Mouse (Mus musculus): ENCODE data around the gene Fam83d. TPM values are rescaled to one million over a fixed set of nuclear protein-coding genes. Genes with fewer than 3 reads are reported as not detected.

Gene Fam83d
- polyA plus RNA-seq, 1 experiment from 2014 or later = 55.3 TPM

GRCm38 (mm10) chr2:158816239-158816638 is 48.3 kb downstream of the Fam83d start:
- no peaks in the 10 kb centered on the region for H3K4me1 ChIP-seq (replicated peaks)
- no peaks in the 10 kb centered on the region for H3K27me3 ChIP-seq
- WGBS = 90% methylated on average over 4 of the region's 4 CpGs
- no peaks in the 10 kb centered on the region for H3K9me3 ChIP-seq
- ATAC-seq (ENCODE audit: insufficient number of reproducible peaks, insufficient read depth, low FRiP score, low TSS enrichment, low read depth) = no peak
- no peak overlapping the region for H3K9ac ChIP-seq (replicated peaks)
- H3K4me3 ChIP-seq (replicated peaks) = no peak overlapping the region
- no peak overlapping the region for H3K4me2 ChIP-seq
- no peak overlapping the region for H3K27ac ChIP-seq
- H3K36me3 ChIP-seq = peaks cover 60% of the 10 kb centered on the region

DNA sequence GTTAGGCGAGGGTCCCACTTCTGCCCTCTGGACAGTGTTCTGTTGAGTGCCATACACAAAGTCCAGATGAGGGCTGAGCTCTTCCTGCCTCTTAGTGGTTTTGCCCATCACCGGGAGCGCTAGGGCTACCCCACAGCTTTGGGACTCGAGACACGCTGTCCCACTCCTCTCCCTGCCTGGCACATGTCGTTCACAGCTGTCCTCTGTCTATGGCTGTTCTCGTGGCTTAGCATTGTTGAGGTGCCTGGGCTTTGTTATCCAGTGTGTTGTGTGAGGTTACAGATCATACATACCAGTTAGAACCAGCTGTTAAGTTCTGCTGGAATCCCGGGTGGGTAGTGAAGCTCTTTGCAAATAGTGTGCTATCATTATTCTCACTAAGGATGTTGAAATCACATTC is 49.8 kb downstream of the Fam83d start:
- Histone ChIP-seq H3K36me3 (peaks cover 67% of the 10 kb centered on the region), H3K4me1 (replicated peaks) (no peaks in the 10 kb centered on the region), H3K4me3 (replicated peaks) (no peak overlapping the region), H3K4me2 (no peak overlapping the region), H3K27me3 (no peaks in the 10 kb centered on the region), H3K9me3 (no peaks in the 10 kb centered on the region), H3K9ac (replicated peaks) (no peak overlapping the region), H3K27ac (no peak overlapping the region)
- ATAC-seq (ENCODE audit: insufficient number of reproducible peaks, insufficient read depth, low FRiP score, low TSS enrichment, low read depth) = no peak
- WGBS = 90% methylated on average over 8 of the region's 8 CpGs

- Histone ChIP-seq H3K4me1 (replicated peaks) (no peaks in the 10 kb centered on the region), H3K4me2 (no peak overlapping the region), H3K4me3 (replicated peaks) (no peak overlapping the region), H3K27me3 (no peaks in the 10 kb centered on the region), H3K9ac (replicated peaks) (no peak overlapping the region), H3K9me3 (no peaks in the 10 kb centered on the region), H3K36me3 (peaks cover 83% of the 10 kb centered on the region), H3K27ac (no peak overlapping the region)
- ATAC-seq (ENCODE audit: insufficient number of reproducible peaks, insufficient read depth, low FRiP score, low TSS enrichment, low read depth) = no peak
- 88% methylated on average over 2 of the region's 2 CpGs for WGBS
These were observed 60.2 kb downstream of the Fam83d start for GRCm38 (mm10) chr2:158828124-158828523.

GRCm38 (mm10) chr2:158829746-158830145 is 61.9 kb downstream of the Fam83d start:
- Histone ChIP-seq H3K36me3 (peaks cover 88% of the 10 kb centered on the region), H3K4me1 (replicated peaks) (no peaks in the 10 kb centered on the region), H3K27me3 (no peaks in the 10 kb centered on the region), H3K27ac (no peak overlapping the region), H3K9ac (replicated peaks) (no peak overlapping the region), H3K4me3 (replicated peaks) (no peak overlapping the region), H3K9me3 (no peaks in the 10 kb centered on the region), H3K4me2 (no peak overlapping the region)
- no peak for ATAC-seq (ENCODE audit: insufficient number of reproducible peaks, insufficient read depth, low FRiP score, low TSS enrichment, low read depth)
- 81% methylated on average over 6 of the region's 6 CpGs for WGBS

- WGBS = 83% methylated on average over 5 of the region's 5 CpGs
- Histone ChIP-seq H3K27me3 (no peaks in the 10 kb centered on the region), H3K9ac (replicated peaks) (no peak overlapping the region), H3K4me3 (replicated peaks) (no peak overlapping the region), H3K27ac (no peak overlapping the region), H3K36me3 (peaks cover 96% of the 10 kb centered on the region), H3K4me2 (no peak overlapping the region), H3K9me3 (no peaks in the 10 kb centered on the region), H3K4me1 (replicated peaks) (no peaks in the 10 kb centered on the region)
- ATAC-seq (ENCODE audit: insufficient number of reproducible peaks, insufficient read depth, low FRiP score, low TSS enrichment, low read depth) = no peak
These were observed 65.3 kb downstream of the Fam83d start for GRCm38 (mm10) chr2:158833221-158833620.

- Histone ChIP-seq H3K4me3 (replicated peaks) (no peak overlapping the region), H3K27me3 (no peaks in the 10 kb centered on the region), H3K36me3 (peaks cover 96% of the 10 kb centered on the region), H3K27ac (no peak overlapping the region), H3K4me2 (no peak overlapping the region), H3K4me1 (replicated peaks) (no peaks in the 10 kb centered on the region), H3K9ac (replicated peaks) (no peak overlapping the region), H3K9me3 (no peaks in the 10 kb centered on the region)
- 80% methylated on average over 2 of the region's 2 CpGs for WGBS
- no peak for ATAC-seq (ENCODE audit: insufficient number of reproducible peaks, insufficient read depth, low FRiP score, low TSS enrichment, low read depth)
These were observed 65.8 kb downstream of the Fam83d start for GRCm38 (mm10) chr2:158833645-158834044.

Small RNAs within 50 kb of the gene (microRNA-seq; reads per million reads assigned to microRNA genes)
- not detected for gene Gm26141

Other genes with a start within 250 kb of the Fam83d start
- gene Slc32a1, start 157.3 kb upstream of the Fam83d start, polyA plus RNA-seq (2016; fragmentation: Nextera tagmentation; extraction: Ambion mirVana) = not detected in 2 replicates
- 20.8 and 22.1 TPM in 2 replicates for gene Actr5, start 143.2 kb upstream of the Fam83d start, polyA plus RNA-seq (2016; fragmentation: Nextera tagmentation; extraction: Ambion mirVana)
- 3.3 TPM in 2 replicates for gene Ppp1r16b, start 102.7 kb upstream of the Fam83d start, polyA plus RNA-seq (2016; fragmentation: Nextera tagmentation; extraction: Ambion mirVana)
- 15.9 and 16.9 TPM in 2 replicates for gene Dhx35, start 26.7 kb downstream of the Fam83d start, polyA plus RNA-seq (2016; fragmentation: Nextera tagmentation; extraction: Ambion mirVana)